Mouse (Mus musculus): ENCODE measurements at regions not wholly inside any gene's neighbourhood (a gene's known extent, or its start where the extent isn't known, plus 50 kb on each side); places are given as distances from the start of the nearest gene placed in this dataset.

DNA sequence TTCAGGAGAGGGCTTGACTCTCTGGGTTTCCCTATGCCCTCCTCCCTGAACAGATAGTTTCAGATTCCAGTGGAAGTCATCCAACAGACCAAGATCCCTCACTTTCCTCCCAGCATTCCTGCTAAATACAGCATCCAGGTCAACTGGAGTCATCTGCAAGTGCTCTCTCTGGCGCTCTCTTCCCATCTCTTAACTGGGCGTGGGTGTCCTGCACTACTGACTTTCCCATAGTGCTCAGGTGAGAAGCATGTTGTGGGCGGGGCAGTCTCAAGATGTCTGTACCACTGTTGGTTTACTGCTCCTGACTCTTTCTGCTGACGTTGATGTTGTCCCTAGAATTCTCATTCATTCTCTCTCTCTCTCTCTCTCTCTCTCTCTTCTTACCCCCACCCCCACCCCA is 154.0 kb downstream of the Qrsl1 start:
- DNase-seq (ENCODE audit: extremely low spot score, low spot score): no peak

DNA sequence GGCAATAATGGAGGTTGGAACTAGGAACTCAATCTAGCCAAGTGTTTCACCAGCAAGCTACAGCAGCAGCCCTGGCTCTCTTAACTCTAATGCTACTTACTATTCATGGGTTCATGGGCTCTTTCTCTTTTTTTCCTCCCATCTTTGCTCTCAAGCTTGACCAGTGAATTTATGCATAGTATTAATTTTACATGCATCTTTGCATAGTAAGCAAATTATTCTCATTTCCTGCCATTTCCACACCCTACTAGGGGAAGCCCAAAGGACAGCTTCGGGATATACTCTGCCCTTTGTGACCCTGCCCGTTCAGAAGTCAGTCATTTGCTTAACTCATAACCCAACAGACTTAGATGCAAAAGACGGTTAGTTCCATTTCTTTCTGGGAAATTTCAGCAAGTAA is 153.2 kb downstream of the Qrsl1 start:
- DNase-seq (ENCODE audit: extremely low spot score, low spot score): no peak

GRCm38 (mm10) chr10:43749496-43750110 is 151.9 kb downstream of the Qrsl1 start:
- DNase-seq (ENCODE audit: extremely low spot score, low spot score): no peak

GRCm38 (mm10) chr10:43750401-43750800 is 151.1 kb downstream of the Qrsl1 start:
- no peak for DNase-seq (ENCODE audit: extremely low spot score, low spot score)

- DNase-seq (ENCODE audit: extremely low spot score, low spot score): no peak
Observed at GRCm38 (mm10) chr10:43750854-43751253, 150.7 kb downstream of the Qrsl1 start.

DNA sequence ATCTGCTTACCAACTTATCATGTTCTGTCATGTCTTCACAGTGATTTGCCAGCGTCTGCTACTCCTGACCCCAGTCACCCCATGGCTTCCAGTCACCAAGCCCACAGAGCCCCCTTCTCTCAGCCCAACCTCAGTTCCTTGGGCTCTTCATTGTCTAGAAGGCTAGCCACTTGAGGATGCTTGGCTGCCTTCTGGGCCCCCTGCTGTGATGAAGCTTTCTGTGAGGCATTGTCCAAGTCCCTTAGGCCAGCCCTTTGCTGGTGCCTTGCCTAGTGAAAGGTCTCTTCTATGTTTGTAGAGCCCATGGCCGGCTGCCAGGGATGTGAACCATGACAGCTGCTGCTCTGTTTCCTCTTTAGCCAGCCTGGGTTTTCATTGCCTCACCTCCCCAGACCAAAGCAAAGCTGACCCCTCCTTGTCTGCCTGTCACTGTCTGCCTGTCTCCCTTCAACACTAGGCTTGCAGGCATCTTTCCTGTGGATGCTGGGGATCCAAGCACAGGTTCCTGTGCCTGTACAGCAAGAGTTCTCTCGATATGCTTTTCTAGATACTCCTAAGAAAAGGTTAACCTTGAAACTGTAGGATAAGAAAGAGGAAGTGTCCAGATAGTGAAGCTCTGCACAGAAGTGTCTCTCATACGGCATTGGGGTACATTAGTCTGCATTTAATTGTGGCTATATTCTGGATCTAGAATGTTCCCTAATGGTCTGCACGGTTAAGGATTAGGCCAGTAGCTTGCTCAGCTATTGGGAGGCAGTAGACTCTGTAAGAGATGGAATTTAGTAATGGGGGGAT is 149.5 kb downstream of the Qrsl1 start:
- no peak for DNase-seq (ENCODE audit: extremely low spot score, low spot score)

DNA sequence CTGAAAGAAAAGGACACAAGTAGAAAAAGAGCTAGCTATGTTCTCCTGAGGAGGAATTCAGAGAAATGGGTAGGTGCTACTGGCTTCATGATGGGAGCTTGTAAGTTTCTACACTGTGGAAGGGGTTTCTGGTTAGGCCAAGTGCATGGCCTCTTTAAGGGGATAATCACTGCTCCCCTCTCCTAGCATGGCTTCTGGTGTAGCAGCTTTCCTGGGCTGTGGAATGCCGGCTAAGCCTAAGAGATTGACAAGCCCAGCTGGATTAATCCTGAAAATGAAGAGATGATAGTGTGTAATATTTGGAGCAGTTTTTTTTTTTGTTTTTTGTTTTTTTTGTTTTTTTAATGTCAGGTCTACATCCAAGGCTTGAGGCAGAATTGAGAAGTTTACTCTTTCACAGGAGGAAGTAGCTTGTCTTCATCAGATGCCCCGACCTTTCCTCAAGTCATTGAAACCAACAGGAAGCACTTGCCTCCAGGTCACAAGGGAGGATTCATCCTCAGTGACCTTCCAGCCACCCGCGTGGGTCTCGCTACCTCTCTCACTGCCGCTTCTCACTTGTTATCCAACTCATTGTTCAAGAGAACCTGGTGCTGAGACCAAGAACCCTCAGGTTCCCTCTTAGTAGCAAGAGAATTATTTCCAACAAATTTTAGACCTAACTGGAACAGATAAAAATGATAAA is 144.5 kb downstream of the Qrsl1 start:
- DNase-seq (ENCODE audit: extremely low spot score, low spot score): no peak

DNA sequence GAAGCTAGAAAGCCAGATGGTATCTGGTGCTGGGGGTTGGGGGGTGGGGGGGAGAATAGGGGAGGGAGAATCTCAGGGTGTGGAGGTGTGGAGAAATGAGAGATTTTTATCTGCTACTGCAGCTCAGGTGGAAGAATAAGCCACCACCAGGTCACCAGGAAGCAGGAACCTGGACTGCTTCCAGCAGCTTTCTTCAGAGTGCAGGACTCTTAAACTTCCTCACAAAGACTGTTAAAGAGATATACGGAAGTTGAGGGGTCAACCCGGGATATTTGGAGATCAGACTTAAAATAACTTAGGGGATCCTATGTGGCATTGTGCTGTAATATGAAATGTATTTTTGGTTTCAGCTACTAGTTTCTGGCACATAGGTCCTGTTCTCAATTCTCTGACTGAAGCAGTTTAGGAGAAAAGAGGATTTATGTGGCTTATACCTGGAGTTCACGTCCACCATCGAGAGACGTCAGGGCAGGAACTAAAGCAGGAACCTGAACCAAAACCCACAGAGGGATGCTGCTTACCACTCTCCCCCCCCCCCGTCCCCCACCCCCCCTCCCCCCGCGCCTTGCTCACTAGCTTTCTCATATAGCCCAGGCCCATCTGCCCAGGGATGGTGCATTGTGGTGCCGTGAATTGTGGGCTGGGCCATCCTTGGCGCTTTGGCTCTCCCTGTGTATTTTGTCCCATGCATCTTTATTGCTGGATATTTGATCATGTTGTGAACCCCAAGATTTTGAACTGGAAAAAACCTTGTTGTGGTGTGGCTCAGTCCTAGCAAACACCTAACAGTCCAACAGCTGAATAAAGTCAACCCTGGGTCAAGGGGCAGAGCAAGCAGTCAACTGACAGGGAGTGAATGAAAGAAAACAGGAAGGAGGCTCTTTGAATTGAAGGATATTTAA is 143.2 kb downstream of the Qrsl1 start:
- DNase-seq (ENCODE audit: extremely low spot score, low spot score): no peak

DNA sequence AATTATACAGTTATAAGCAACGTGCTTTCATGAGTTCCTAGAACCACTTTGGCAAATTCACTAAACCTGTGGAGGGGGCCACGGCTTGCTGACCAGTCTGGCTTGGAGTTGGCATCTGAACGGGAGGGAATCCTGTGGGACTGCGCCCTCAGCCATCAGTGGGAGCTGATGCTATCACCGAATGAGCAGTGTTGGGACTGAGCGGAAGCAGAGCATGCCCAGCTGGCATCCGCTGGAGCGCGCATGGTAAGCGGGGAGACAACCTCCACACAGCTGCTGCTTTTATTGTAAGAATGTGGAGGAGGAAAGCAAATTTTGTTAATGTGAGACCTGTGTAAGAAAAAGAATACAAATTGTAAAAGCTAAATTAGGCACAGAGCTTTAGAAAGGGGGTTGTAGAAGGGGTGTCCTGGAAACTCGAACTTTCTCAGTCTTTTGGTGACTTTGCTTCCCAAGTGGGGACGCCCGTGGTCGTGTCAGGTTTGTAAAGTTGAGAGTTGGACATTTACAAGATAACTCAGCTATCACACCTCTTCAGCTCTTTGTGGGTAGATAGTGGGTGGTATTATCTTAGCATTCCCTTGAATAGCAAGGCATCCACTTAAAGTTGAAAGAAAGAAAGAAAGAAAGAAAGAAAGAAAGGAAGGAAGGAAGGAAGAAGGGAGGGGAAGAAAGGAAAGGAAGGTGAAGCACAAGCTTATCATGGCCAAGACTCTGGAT is 142.2 kb downstream of the Qrsl1 start:
- no peak for DNase-seq (ENCODE audit: extremely low spot score, low spot score)

DNA sequence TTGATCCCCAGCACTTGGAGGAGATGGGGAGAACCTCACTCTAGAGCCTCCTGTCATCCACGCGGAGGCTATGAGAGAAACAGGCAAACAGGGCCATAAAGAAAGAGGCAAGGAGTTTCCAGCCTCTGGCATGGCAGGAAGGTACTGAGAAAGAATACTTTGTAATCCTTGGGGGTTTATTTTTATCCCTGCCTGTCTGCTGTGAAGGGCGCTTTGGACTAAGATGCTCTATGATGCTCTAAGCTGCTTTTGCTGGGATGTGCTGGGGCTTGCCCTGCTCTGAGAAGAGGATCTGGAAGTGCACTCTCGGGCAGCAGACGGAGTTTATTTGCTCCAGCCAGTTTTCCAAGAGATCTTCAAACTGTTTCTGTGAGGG is 141.7 kb downstream of the Qrsl1 start:
- DNase-seq (ENCODE audit: extremely low spot score, low spot score): no peak

DNA sequence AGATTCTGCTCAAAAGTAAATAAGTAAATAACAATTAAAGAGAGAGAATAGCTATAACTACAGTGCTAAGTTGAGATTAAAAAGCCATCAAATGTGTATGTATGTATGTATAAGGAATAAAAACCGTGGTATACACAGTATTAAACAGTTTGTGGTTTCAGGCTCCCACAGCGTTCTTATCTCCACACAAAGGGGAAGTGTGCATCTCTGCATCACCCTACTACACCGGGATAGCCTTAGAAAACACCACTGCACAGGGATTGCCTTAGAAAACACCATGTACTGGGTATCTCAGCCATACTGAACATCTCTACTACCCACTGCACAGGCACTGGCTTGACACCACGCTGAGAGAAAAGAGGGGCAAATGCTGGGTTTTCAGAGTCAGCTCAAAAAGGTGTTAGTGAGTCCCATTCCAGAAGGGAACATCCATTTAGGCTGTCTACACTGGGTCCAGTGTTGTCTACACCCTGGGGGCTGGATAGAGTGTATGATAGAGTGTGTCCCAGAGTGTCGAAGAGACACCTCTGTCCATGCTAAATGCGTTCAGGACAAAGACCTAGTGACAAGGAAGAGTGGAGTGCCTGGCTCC is 139.5 kb downstream of the Qrsl1 start:
- no peak for DNase-seq (ENCODE audit: extremely low spot score, low spot score)

- peak; percentile 9 for DNase-seq (ENCODE audit: extremely low spot score, low spot score)
Observed at GRCm38 (mm10) chr10:43764581-43764980, 137.0 kb downstream of the Qrsl1 start.

- DNase-seq (ENCODE audit: extremely low spot score, low spot score): peak; percentile 10
Observed at GRCm38 (mm10) chr10:43765275-43765674, 136.3 kb downstream of the Qrsl1 start.

DNA sequence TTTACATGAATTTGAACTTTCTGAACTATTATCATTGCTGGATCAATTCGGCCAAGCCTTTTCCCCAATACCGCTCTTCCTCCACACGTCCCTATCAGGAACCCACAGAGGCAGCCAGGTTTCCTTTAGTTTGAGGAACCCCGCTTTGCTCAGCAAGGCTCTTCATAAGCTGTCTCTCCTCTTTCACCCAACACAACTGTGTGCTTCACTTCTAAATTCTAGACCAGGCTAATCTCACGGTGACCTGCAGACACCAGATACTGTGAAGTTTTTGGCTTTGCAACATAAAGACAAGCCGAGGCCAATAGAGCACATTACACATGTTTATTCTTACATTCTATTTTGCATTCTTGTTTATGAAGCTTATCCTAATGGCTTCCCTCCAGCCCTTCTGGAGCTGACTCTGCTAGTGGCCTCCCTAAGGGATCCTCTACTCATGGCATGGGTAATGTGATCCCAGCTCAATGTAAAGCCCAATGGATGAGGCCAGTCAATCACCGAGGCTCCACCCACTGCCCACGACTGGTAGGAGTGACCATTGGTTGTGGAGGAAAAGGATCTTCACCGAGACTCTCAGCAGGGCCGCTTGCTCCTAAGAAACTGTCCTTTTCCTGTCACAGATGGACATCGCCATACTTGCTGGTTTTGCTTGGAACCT is 135.6 kb downstream of the Qrsl1 start:
- DNase-seq (ENCODE audit: extremely low spot score, low spot score): peak; percentile 7

DNA sequence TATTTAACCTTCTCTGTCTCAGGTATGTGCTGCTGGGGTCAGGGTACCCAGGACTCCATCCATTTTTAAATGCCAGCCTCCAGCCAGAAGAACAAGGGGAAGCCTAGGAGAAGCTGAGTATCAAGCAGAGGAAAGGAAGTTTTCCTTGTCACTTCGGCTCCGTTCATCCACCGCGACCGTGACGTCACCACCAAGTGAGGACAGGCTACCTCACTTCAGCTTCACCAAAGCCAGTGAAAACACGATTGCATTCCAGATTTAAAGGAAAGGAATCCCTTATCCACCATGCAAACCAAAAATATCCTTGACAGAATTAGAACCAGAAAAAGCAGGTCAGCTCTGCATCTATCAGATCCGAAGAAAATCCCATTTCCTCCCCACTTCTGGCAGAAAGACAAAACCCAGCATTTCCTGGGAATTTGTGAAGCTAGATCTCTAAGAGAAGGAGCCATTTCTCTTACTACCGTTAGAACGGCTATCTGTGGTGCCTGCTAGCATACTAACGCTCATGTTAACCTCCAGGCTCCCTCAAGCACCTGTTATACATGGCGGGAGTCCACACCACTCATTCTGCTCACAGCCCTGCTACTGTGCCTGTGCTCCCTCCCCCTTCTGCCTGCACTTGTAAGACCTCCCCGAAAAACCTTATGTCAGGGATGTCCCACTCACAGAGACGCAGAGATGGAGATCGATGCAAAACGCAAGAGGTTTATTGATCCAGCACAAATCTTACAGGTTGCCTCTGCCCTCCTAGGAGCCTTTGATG is 133.4 kb downstream of the Qrsl1 start:
- DNase-seq (ENCODE audit: extremely low spot score, low spot score): no peak

GRCm38 (mm10) chr10:43769026-43769425 is 132.5 kb downstream of the Qrsl1 start:
- no peak for DNase-seq (ENCODE audit: extremely low spot score, low spot score)

GRCm38 (mm10) chr10:43775807-43776206 is 125.7 kb downstream of the Qrsl1 start:
- DNase-seq (ENCODE audit: extremely low spot score, low spot score): no peak

- DNase-seq (ENCODE audit: extremely low spot score, low spot score): peak; percentile 11
Observed at GRCm38 (mm10) chr10:43777612-43778600, 123.6 kb downstream of the Qrsl1 start.
